Mouse (Mus musculus) G1E (cell line): Measurements from ENCODE around the gene Hspa2.

Experiments used
- CTCF ChIP-seq: IDR thresholded peaks from 2 replicates; pipeline ENCODE4 v1.5.1; 2012; ENCODE audit warnings: low read depth, low read length, inconsistent platforms, mixed read lengths
- GATA1 ChIP-seq: IDR thresholded peaks from 2 replicates; pipeline ENCODE4 v1.6.1; 2012; ENCODE audit warnings: borderline replicate concordance, low read length, inconsistent platforms, mixed read lengths
- GATA2 ChIP-seq: IDR thresholded peaks from 2 replicates; pipeline ENCODE4 v1.6.1; 2012; ENCODE audit warnings: low read depth, low read length, inconsistent platforms, borderline replicate concordance
- TAL1 ChIP-seq: conservative IDR thresholded peaks from 2 replicates; pipeline ENCODE4 v1.6.1; 2012; ENCODE audit warnings: low read depth, low read length, inconsistent platforms, mixed read lengths

GRCm38 (mm10) chr12:76366276-76366675 is 37.7 kb upstream of the Hspa2 start:
- TF ChIP-seq CTCF (no peak), TAL1 (no peak), GATA1 (no peak), GATA2 (no peak)
